Mouse (Mus musculus): ENCODE results near the gene Adam11. TPM values are rescaled to one million over a fixed set of nuclear protein-coding genes. Genes with fewer than 3 reads are reported as not detected.

Adam11 gene
- polyA plus RNA-seq, 1 experiment = 30.2 TPM

DNA sequence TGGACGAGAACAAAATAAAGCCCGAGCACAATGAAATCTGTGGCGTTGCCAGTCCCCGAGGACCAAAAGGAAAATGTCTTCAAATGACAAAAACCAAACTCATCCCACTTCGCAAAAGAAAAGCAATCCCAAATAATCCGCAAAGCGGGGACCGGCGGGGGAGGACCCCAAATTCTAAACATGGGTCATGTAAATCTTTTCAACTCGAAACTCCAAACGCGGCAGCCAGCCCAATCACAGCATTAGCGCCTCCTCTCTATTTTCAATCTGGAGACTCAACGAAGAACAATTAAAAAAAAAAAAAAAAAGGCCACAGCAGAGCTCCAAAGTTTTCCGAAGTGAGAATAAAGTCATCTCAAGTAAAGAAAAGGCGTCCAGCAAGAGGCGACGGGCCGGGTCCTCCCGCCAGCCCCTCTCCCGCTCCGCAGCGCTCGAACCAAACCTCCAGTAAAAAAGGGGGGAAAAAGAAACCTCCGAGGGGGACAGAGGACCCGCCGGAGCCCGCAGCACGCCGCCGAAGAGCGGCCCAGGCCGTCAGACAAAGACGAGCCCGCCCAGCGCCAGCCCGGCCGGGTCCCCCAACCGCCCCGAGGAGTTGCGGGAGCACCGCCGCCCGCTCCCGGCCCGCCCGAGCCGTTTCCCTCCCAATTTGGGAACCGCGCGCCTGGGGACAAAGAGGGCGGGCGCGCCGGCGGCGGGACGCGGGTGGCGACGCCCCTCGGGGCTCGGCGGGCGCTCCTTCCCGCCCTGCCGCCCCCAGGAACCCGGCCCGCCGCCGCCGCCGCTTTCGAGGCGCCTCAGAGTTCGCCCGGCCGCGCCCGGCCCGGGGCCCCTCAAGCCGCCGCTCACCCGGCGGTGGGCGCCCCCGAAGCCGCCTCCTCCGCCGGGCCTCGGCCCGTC, 57.1 kb downstream of the Adam11 start:
- peak; percentile 4 for DNase-seq
- WGBS = 1% methylated on average over 74 of the region's 92 CpGs

DNA sequence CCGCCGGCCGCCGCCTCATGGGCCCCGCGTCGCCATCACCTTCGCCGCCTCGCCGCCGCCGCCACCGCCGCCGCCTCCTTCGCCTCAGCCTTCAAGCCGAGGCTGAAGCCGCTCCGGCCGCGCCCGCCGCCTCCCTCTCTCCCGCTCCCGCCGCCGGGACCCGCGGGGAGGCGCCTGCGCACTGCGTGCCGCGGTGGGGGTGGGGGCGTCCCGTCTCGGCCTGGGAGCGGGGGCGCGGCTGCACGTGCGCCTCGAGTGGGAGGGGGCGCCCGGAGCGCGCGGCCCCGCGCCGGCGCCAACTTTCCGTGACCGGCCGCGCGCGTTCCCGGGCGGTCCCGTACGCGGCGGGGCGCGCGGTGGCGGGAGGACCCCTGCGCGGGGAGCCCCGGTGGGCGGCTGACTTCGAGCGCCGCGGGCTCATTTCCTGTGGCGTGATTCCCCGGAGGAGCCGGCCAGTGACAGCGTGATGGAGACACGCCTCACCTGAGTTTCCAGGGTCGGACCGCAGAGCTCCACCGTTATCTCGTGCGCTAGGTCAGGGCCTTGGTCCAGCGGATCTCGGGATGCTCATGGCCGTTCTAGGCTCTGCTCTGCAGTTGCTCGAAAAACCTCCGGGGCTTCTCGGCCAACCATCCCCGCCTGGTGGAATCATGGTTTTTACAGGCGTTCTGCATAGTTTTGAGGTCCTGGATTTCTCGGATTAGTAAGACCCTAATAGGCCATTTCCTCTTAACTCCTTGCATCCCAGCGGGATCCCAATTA, 58.0 kb downstream of the Adam11 start, which contains the start of gene Gjc1:
Gjc1 (minus strand) TSS at position 680 of the 762 bp plus-strand sequence.
- peaks cover 6% of the 10 kb centered on the region for H3K4me1 ChIP-seq (replicated peaks; ENCODE audit: control insufficient read depth, insufficient read depth, low read length)
- TF ChIP-seq CTCF (IDR thresholded peaks at IDR 0.05; ENCODE audit: borderline replicate concordance, control insufficient read depth, extremely low read depth, insufficient read depth, low read length, poor library complexity) (no peak), POLR2A (IDR thresholded peaks at IDR 0.05; ENCODE audit: control insufficient read depth, extremely low read depth, insufficient read depth, low read length, poor library complexity) (no peak)
- H3K36me3 ChIP-seq (ENCODE audit: control insufficient read depth, insufficient read depth, low read length) = no peaks in the 10 kb centered on the region
- H3K27ac ChIP-seq (ENCODE audit: control insufficient read depth, insufficient read depth, low read length) = no peak within 1 kb of the TSS
- H3K27me3 ChIP-seq (ENCODE audit: control insufficient read depth, insufficient read depth, low read length) = peaks cover 23% of the 10 kb centered on the region
- WGBS = 1% methylated on average over 93 of the region's 97 CpGs
- peak; percentile 25 for DNase-seq
- H3K4me3 ChIP-seq (ENCODE audit: control insufficient read depth, insufficient read depth, low read length) = peak within 1 kb of the TSS; percentile 30

More for the DNA sequence above, 57.1 kb downstream of the Adam11 start:
- no peaks in the 10 kb centered on the region for H3K36me3 ChIP-seq (ENCODE audit: control insufficient read depth, insufficient read depth, low read length)
- H3K4me3 ChIP-seq (ENCODE audit: control insufficient read depth, insufficient read depth, low read length) = peak overlapping the region; percentile 30
- H3K27me3 ChIP-seq (ENCODE audit: control insufficient read depth, insufficient read depth, low read length) = peaks cover 23% of the 10 kb centered on the region
- no peak overlapping the region for H3K27ac ChIP-seq (ENCODE audit: control insufficient read depth, insufficient read depth, low read length)
- peaks cover 6% of the 10 kb centered on the region for H3K4me1 ChIP-seq (replicated peaks; ENCODE audit: control insufficient read depth, insufficient read depth, low read length)
- no peak for TF ChIP-seq POLR2A (IDR thresholded peaks at IDR 0.05; ENCODE audit: control insufficient read depth, extremely low read depth, insufficient read depth, low read length, poor library complexity)
- TF ChIP-seq CTCF (IDR thresholded peaks at IDR 0.05; ENCODE audit: borderline replicate concordance, control insufficient read depth, extremely low read depth, insufficient read depth, low read length, poor library complexity) = no peak

DNA sequence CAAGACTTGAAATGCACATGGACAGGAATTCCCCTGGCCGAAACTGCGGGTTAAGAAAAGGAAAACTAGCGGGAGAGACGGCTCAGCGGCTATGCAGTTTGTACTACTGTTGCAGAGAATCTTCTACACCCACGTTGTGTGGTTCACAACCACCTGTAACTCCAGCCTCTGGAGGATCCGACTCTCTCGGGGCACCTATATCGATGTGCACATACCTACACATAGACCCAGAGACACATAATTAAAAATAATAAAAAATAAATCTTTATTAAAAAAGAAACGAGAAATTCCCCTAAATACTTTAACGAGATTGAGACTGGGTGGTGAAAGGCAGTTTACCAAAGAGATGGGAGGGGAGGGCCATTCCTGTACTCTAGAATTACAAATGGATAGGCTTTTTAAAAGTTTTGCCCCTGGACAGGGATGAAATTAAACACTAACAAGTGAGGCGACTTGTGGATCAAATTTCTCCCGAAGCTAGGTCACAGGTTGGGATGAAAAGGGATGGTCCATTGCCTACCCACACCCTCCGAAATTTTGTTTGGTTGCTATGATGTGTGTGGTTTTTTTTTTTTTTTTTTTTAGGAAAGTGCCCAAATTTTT, 58.6 kb downstream of the Adam11 start:
- DNase-seq = peak; percentile 2
- 9% methylated on average over 14 of the region's 14 CpGs for WGBS
- no peak overlapping the region for H3K27ac ChIP-seq (ENCODE audit: control insufficient read depth, insufficient read depth, low read length)
- H3K4me3 ChIP-seq (ENCODE audit: control insufficient read depth, insufficient read depth, low read length) = no peak overlapping the region
- no peaks in the 10 kb centered on the region for H3K36me3 ChIP-seq (ENCODE audit: control insufficient read depth, insufficient read depth, low read length)
- no peak for TF ChIP-seq POLR2A (IDR thresholded peaks at IDR 0.05; ENCODE audit: control insufficient read depth, extremely low read depth, insufficient read depth, low read length, poor library complexity)
- TF ChIP-seq CTCF (IDR thresholded peaks at IDR 0.05; ENCODE audit: borderline replicate concordance, control insufficient read depth, extremely low read depth, insufficient read depth, low read length, poor library complexity) = no peak
- H3K27me3 ChIP-seq (ENCODE audit: control insufficient read depth, insufficient read depth, low read length) = peaks cover 23% of the 10 kb centered on the region
- peaks cover 6% of the 10 kb centered on the region for H3K4me1 ChIP-seq (replicated peaks; ENCODE audit: control insufficient read depth, insufficient read depth, low read length)

DNA sequence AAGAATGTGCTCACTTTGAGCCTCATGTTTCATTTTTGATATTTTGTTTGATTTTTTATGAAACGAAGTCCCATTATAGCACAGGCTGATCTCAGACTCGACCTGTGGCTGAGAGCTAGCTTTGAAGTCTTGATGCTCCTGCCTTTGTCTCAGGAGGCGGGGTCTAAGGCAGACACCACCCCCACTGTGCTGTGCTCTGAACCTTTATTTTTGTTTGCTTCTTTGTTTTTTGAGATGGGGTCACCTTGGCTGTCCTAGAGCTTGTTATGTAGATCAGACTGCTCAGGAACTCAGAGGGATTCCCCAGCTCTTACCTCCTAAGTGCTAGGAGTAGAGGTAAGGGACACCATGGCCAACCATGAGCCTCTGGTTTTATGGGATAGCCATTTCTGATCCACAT, 59.2 kb downstream of the Adam11 start:
- Histone ChIP-seq H3K36me3 (ENCODE audit: control insufficient read depth, insufficient read depth, low read length) (no peaks in the 10 kb centered on the region), H3K27me3 (ENCODE audit: control insufficient read depth, insufficient read depth, low read length) (peaks cover 23% of the 10 kb centered on the region), H3K4me3 (ENCODE audit: control insufficient read depth, insufficient read depth, low read length) (no peak overlapping the region), H3K27ac (ENCODE audit: control insufficient read depth, insufficient read depth, low read length) (no peak overlapping the region), H3K4me1 (replicated peaks; ENCODE audit: control insufficient read depth, insufficient read depth, low read length) (peaks cover 6% of the 10 kb centered on the region)
- WGBS = 39% methylated on average over 3 of the region's 3 CpGs
- TF ChIP-seq CTCF (IDR thresholded peaks at IDR 0.05; ENCODE audit: borderline replicate concordance, control insufficient read depth, extremely low read depth, insufficient read depth, low read length, poor library complexity) (no peak), POLR2A (IDR thresholded peaks at IDR 0.05; ENCODE audit: control insufficient read depth, extremely low read depth, insufficient read depth, low read length, poor library complexity) (no peak)
- no peak for DNase-seq

DNA sequence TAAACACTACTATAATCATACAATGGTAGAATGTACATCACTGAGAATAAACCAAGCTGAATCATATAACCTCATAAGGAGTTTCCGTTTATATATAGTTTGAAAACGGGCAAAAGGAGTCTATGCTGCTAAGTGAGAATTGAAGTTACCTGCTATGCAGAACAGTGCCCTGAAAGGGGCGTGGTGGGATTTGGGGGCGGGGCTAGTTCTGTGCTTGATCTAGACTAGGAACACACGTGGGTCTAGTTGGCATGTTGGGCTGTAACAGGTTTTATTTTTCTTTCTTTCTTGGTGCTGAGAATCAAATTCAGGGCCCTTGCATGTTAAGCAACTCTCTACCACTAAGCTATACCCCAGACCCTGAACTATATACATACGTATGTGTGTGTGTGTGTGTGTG, 60.0 kb downstream of the Adam11 start:
- Histone ChIP-seq H3K27ac (ENCODE audit: control insufficient read depth, insufficient read depth, low read length) (no peak overlapping the region), H3K36me3 (ENCODE audit: control insufficient read depth, insufficient read depth, low read length) (no peaks in the 10 kb centered on the region), H3K4me3 (ENCODE audit: control insufficient read depth, insufficient read depth, low read length) (no peak overlapping the region), H3K4me1 (replicated peaks; ENCODE audit: control insufficient read depth, insufficient read depth, low read length) (peaks cover 6% of the 10 kb centered on the region), H3K27me3 (ENCODE audit: control insufficient read depth, insufficient read depth, low read length) (peaks cover 20% of the 10 kb centered on the region)
- no peak for TF ChIP-seq CTCF (IDR thresholded peaks at IDR 0.05; ENCODE audit: borderline replicate concordance, control insufficient read depth, extremely low read depth, insufficient read depth, low read length, poor library complexity)
- no peak for TF ChIP-seq POLR2A (IDR thresholded peaks at IDR 0.05; ENCODE audit: control insufficient read depth, extremely low read depth, insufficient read depth, low read length, poor library complexity)
- 49% methylated on average over 6 of the region's 6 CpGs for WGBS
- DNase-seq = no peak

DNA sequence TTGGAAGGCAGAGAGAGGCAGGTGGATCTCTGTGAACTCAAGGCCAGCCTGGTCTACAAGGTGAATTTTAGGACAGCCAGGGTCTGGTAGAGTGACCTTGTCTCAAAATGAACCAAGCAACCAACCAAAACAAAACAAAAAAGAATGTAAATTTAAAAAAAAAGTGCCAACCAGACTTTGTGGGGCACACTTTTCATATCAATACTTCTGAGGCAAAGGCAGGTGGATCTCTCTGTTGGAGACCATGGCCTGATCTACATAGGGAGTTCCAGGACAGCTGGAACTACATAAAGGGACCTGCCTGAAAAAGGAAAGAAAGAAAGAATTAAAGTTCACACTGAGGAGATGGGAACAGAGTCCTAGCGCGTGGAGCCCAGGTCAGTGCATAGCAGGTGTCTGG, 65.2 kb downstream of the Adam11 start:
- TF ChIP-seq CTCF (IDR thresholded peaks at IDR 0.05; ENCODE audit: borderline replicate concordance, control insufficient read depth, extremely low read depth, insufficient read depth, low read length, poor library complexity) = no peak
- TF ChIP-seq POLR2A (IDR thresholded peaks at IDR 0.05; ENCODE audit: control insufficient read depth, extremely low read depth, insufficient read depth, low read length, poor library complexity) = no peak
- no peaks in the 10 kb centered on the region for H3K4me1 ChIP-seq (replicated peaks; ENCODE audit: control insufficient read depth, insufficient read depth, low read length)
- no peak for DNase-seq
- no peaks in the 10 kb centered on the region for H3K27me3 ChIP-seq (ENCODE audit: control insufficient read depth, insufficient read depth, low read length)
- no peak overlapping the region for H3K4me3 ChIP-seq (ENCODE audit: control insufficient read depth, insufficient read depth, low read length)
- no peaks in the 10 kb centered on the region for H3K36me3 ChIP-seq (ENCODE audit: control insufficient read depth, insufficient read depth, low read length)
- no peak overlapping the region for H3K27ac ChIP-seq (ENCODE audit: control insufficient read depth, insufficient read depth, low read length)
- WGBS = 94% methylated on average over 2 of the region's 2 CpGs

All from thymus, adult 2 months (tissue).